Mouse (Mus musculus) spleen, postnatal 0 days (tissue): ENCODE results near the gene Cckbr. TPM values are rescaled to one million over a fixed set of nuclear protein-coding genes. Genes with fewer than 3 reads are reported as not detected.

Source experiments
- polyA plus RNA-seq: library from polyadenylated mRNA; unstranded; fragments of >200 nt; fragmentation: Nextera tagmentation; extraction: Ambion mirVana; gene quantifications from 2 replicates; pipeline ENCODE4 v1.2.1, GENCODE M21; 2015

Cckbr gene
- polyA plus RNA-seq = not detected in 2 replicates

DNA sequence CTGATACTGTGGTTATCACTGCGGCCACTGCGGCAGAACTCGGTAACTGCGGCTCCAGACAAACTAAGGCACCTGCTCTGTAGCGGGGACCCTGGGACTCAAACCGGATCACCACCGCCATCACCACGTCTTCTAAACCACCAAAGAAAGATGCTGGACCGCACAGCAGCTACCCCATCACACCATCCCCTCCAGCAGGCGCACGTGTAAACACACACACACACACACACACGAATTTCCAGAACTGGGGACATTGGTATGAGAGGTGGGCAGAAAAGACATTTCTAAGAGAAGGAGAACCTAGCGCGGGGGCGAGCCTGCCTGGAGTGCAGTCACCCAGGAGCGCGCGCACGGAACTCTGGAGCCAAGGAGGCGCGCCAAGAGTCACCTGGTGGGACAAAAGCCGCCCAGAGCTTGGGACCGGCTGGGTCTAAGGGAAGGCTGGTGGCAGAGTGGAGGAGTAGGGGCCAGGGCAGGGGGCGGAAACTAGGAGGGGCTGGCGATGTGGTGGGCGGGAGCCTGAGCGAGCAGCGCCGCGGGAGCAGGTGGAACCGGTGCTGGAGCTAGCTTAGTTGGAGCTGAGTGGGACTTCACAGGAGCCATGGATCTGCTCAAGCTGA, at the start of gene Cckbr:
Cckbr (plus strand) TSS at position 308 of the 620 bp plus-strand sequence.

DNA sequence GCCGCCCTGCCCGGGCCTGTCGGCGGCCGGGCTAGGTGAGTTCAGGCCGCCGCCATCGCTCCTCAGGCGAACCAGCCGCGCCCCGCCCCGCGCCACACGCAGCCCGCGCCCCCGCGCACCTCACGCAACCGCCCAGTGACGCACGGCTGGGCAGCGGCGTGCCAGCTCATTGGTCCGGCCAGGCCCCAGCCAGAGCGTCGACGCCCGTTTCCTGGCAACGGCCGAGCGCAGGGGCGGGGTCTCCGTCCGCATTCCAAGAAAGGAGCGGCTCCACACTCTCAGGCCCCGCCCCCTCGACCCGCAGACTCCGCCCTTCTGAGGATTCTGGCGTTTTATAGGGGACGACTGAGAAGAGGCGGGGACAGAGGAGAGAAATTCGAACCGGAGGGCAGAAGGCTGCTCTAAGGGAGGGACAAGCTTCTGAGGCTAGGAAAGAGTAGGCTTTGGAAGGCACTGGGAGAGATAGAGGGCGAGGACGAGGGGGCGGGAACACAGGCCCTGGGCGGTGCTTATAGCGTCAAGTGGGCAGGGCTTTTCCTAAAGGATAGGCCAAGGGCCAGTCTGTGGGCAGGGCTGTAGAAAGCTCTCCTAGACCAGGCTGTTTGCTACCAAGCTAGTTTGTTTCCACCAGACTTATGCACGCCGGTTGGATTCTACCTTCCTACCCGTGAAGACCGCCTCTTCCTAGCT, 25.5 kb upstream of the Cckbr start, which contains the start of gene Fam160a2:
Fam160a2 (minus strand) TSS at position 120 of the 690 bp plus-strand sequence.

DNA sequence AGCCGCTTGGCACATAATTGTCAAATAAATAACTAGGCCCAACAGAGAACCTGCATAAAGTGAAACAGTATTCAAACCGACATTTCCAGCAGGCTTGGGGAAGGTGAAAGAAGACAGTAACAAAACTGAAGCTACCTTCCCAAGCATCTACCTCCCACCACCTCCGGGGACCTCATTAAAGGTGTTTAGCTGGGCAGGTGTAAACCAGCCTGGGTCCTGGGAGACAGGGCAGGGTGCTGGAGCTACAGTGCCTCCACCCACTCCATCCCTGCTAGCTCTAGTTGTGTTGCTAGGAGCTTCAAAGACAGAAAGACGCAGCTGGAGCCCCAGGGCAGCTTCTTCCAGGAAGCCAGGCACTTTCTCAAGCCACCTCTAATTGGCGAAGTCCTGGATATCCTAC, 21.3 kb upstream of the Cckbr start, which contains the start of gene Cnga4:
Cnga4 (plus strand) TSS at position 301 of the 400 bp plus-strand sequence.

DNA sequence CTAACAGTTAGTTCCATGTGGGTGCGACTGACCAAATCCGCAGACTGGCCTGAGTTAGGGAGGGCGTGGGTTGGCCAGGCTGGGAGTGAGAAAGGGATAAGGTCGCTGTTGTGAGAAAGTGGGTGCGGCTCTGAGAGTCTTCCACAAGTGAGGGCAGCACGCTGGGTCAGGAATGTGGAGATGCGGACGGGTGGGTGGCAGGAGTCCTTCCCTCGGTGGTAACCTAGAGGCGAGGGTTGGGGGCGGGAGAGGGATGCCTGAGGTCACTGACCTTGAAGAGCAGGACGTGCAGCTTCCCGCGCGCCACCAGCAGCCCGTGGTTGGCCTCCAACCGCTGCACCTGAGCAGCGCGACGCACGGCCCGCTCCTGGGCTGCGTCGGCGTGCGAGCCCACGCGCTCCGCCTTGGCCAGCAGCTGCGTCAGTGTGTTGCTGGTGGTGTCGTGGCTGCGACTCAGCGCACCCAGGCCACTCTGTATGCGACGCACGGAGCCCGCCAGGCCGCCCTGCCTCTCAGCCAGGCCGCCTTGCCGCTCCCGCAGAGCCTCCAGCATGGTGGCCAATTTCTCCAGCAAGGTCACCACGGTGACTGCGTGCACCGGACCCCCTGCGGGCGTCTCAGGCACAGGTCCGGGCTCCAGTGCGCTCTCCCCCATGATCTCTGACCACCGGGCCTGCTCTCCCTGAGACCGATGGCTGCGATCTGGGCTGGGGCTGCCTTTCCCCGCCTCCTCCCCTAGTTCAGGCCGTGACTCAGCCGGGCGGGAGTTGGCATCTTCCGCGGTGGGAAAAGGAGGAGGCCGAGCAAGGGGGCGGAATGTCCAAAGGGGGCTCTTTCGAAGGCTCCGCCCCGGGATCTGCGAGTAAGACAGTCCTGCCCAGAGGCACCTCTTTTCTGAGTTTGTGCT, 56.2 kb downstream of the Cckbr start, which contains the start of gene Cavin3:
Cavin3 (minus strand) TSS at position 796 of the 907 bp plus-strand sequence.

Other genes starting within 250 kb of the Cckbr start
- not detected in 2 replicates for gene Olfr685, start 239.7 kb upstream of the Cckbr start, polyA plus RNA-seq
- not detected in 2 replicates for gene Olfr686, start 218.2 kb upstream of the Cckbr start, polyA plus RNA-seq
- not detected in 2 replicates for gene Olfr688, start 137.6 kb upstream of the Cckbr start, polyA plus RNA-seq
- gene Olfr689, start 114.6 kb upstream of the Cckbr start, polyA plus RNA-seq = not detected in 2 replicates
- gene Olfr690, start 91.6 kb upstream of the Cckbr start, polyA plus RNA-seq = not detected in 2 replicates
- not detected in 2 replicates for gene Olfr691, start 83.5 kb upstream of the Cckbr start, polyA plus RNA-seq
- not detected in 2 replicates for gene Olfr692, start 57.5 kb upstream of the Cckbr start, polyA plus RNA-seq
- gene Gm5901, start 50.7 kb upstream of the Cckbr start, polyA plus RNA-seq = 0.35 TPM in 1 of 2 replicates, not detected in the other
- 22.6 and 25.5 TPM in 2 replicates for gene Fam160a2, start 25.7 kb upstream of the Cckbr start, polyA plus RNA-seq
- 0.05 TPM in 1 of 2 replicates, not detected in the other for gene Cnga4, start 21.2 kb upstream of the Cckbr start, polyA plus RNA-seq
- 56.0 and 66.3 TPM in 2 replicates for gene Cavin3, start 56.6 kb downstream of the Cckbr start, polyA plus RNA-seq
- 17.5 and 18.0 TPM in 2 replicates for gene Smpd1, start 128.6 kb downstream of the Cckbr start, polyA plus RNA-seq
- 3.4 and 4.6 TPM in 2 replicates for gene Apbb1, start 155.9 kb downstream of the Cckbr start, polyA plus RNA-seq
- 0.61 and 0.69 TPM in 2 replicates for gene Hpx, start 174.4 kb downstream of the Cckbr start, polyA plus RNA-seq
- gene Trim3, start 207.8 kb downstream of the Cckbr start, polyA plus RNA-seq = 6.0 and 8.5 TPM in 2 replicates
- 172 and 176 TPM in 2 replicates for gene Timm10b, start 214.3 kb downstream of the Cckbr start, polyA plus RNA-seq
- 17.2 and 22.3 TPM in 2 replicates for gene Arfip2, start 214.7 kb downstream of the Cckbr start, polyA plus RNA-seq
- gene Gm45799, start 214.8 kb downstream of the Cckbr start, polyA plus RNA-seq = 30.2 and 33.3 TPM in 2 replicates
- 0.37 and 0.51 TPM in 2 replicates for gene Dnhd1, start 225.1 kb downstream of the Cckbr start, polyA plus RNA-seq